ENCODE assay signal across 8 mouse cellular contexts in genomic region chr1:40790324-40791141, GRCm38 (mm10). TPM values are rescaled to one million over a fixed set of nuclear protein-coding genes. Genes with fewer than 3 reads are reported as not detected.
A peak's percentile ranks its signal among the peaks of the same experiment; 100 is the strongest.
DNase-seq lines count a peak whose midpoint lies in the region; ATAC-seq lines count a peak whose summit lies in the region.

Mfsd9 (minus strand) TSS chr1:40790687.

- H3K9me3 ChIP-seq in hindbrain, embryonic 15.5 days, result no peaks in the 10 kb centered on the region

- peak; percentile 94 for ATAC-seq in hindbrain, embryonic 15.5 days (ENCODE audit: low FRiP score, low read depth)

- H3K9ac ChIP-seq in hindbrain, embryonic 15.5 days, result peak within 1 kb of the TSS; percentile 51

- no peaks in the 10 kb centered on the region for H3K27me3 ChIP-seq in hindbrain, embryonic 15.5 days

- peak; percentile 52 for DNase-seq in WW6 (ENCODE audit: low read depth, low spot score)
- peak; percentile 76 to 81 for DNase-seq in cerebellum, postnatal 36 days
- DNase-seq in frontal cortex, postnatal 36 days (ENCODE audit: low spot score in 2 of 2), result peak; percentile 90 to 93
- peak; percentile 80 for DNase-seq in left cerebral cortex, adult 11 months (ENCODE audit: low spot score)
- DNase-seq in lung, postnatal 36 days, result peak; percentile 90
- peak; percentile 92 for DNase-seq in retina, embryonic 14.5 days (ENCODE audit: low spot score)
- peak; percentile 91 to 95 for DNase-seq in thymus, postnatal 36 days

- WGBS in hindbrain, embryonic 15.5 days, result 7% methylated on average over 38 of the region's 38 CpGs

- H3K4me1 ChIP-seq in hindbrain, embryonic 15.5 days (replicated peaks), result peaks cover 21% of the 10 kb centered on the region

- H3K4me2 ChIP-seq in hindbrain, embryonic 15.5 days, result peak within 1 kb of the TSS; percentile 78

- H3K4me3 ChIP-seq in hindbrain, embryonic 15.5 days, result peak within 1 kb of the TSS; percentile 78

- H3K36me3 ChIP-seq in hindbrain, embryonic 15.5 days, result no peaks in the 10 kb centered on the region

- H3K27ac ChIP-seq in hindbrain, embryonic 15.5 days (replicated peaks), result peak within 1 kb of the TSS; percentile 39

RNA-seq across cellular contexts. Expression of gene Mfsd9, which starts in this region (rescaled TPM):
- 7.2 and 8.0 TPM in 2 replicates for polyA plus RNA-seq in hindbrain, embryonic 15.5 days (2015; fragmentation: Nextera tagmentation; extraction: Ambion mirVana)

Comparison
In these comparisons a context has a peak if more than half of its experiments do, and no peak if none do; other contexts are left out.
1. Peak in every context shown above with its lines: DNase-seq, ATAC-seq, H3K4me3 ChIP-seq and H3K27ac ChIP-seq.